Mouse (Mus musculus) intestine, postnatal 0 days (tissue): Measurements from ENCODE around the gene C9orf72. TPM values are rescaled to one million over a fixed set of nuclear protein-coding genes. Genes with fewer than 3 reads are reported as not detected.

Experiments used
- ATAC-seq: fragments of 200-750 bp; cut with Nextera tagmentation; 2 replicates; pipeline ENCODE4 v1.8.0; 2017; ENCODE audit warnings: mild to moderate bottlenecking, moderate TSS enrichment, moderate library complexity
- H3K27ac ChIP-seq: fragments of 300-500 bp; sonication (generic); 2 replicates; pipeline ENCODE4 v1.5.1; 2014; ENCODE audit warnings: mild to moderate bottlenecking, low read depth, low read length, moderate library complexity
- H3K27me3 ChIP-seq: fragments of 300-500 bp; sonication (generic); replicated peaks from 2 replicates; pipeline ENCODE4 v1.6.1; 2014; ENCODE audit warnings: low read length, mixed read lengths; ENCODE audit not compliant: control insufficient read depth, insufficient read depth
- H3K36me3 ChIP-seq: fragments of 300-500 bp; sonication (generic); 2 replicates; pipeline ENCODE4 v1.6.1; 2014; ENCODE audit warnings: mild to moderate bottlenecking, moderate library complexity; ENCODE audit not compliant: control insufficient read depth, insufficient read depth
- H3K4me1 ChIP-seq: fragments of 300-500 bp; sonication (generic); replicated peaks from 2 replicates; pipeline ENCODE4 v1.6.1; 2014; ENCODE audit warnings: antibody characterized with exemption, low read length, mixed read lengths; ENCODE audit not compliant: control insufficient read depth, insufficient read depth
- H3K4me2 ChIP-seq: fragments of 300-500 bp; sonication (generic); replicated peaks from 2 replicates; pipeline ENCODE4 v1.6.1; 2014; ENCODE audit warnings: low read depth, mild to moderate bottlenecking, moderate library complexity
- H3K4me3 ChIP-seq: fragments of 300-500 bp; sonication (generic); 2 replicates; pipeline ENCODE4 v1.5.1; 2014; ENCODE audit warnings: low read depth, low read length
- H3K9ac ChIP-seq: fragments of 300-500 bp; sonication (generic); 2 replicates; pipeline ENCODE4 v1.6.1; 2014; ENCODE audit warnings: mild to moderate bottlenecking, low read depth, low read length
- H3K9me3 ChIP-seq: fragments of 300-500 bp; sonication (generic); 2 replicates; pipeline ENCODE4 v1.6.1; 2016; ENCODE audit warnings: mixed run types; ENCODE audit not compliant: control insufficient read depth
- CTCF ChIP-seq: sonication (generic); IDR thresholded peaks from 2 replicates; pipeline ENCODE4 v1.5.1; 2016; ENCODE audit warnings: low read depth, mild to moderate bottlenecking, control low read depth, antibody characterized with exemption, moderate library complexity
- WGBS: fragments of 180-500 bp; shearing (Covaris S2); extraction: QIAGEN DNeasy Blood & Tissue Kit; methylation state at CpG from one replicate; pipeline ENCODE4 v1.1.7; 2014; 5-methylcytosine and 5-hydroxymethylcytosine counted together
- polyA plus RNA-seq: library from polyadenylated mRNA; unstranded; fragments of >200 nt; fragmentation: Nextera tagmentation; extraction: Ambion mirVana; gene quantifications from 2 replicates; pipeline ENCODE4 v1.2.1, GENCODE M21; 2015

Gene C9orf72
- polyA plus RNA-seq, 1 experiment from 2014 or later, result 10.1 TPM

DNA sequence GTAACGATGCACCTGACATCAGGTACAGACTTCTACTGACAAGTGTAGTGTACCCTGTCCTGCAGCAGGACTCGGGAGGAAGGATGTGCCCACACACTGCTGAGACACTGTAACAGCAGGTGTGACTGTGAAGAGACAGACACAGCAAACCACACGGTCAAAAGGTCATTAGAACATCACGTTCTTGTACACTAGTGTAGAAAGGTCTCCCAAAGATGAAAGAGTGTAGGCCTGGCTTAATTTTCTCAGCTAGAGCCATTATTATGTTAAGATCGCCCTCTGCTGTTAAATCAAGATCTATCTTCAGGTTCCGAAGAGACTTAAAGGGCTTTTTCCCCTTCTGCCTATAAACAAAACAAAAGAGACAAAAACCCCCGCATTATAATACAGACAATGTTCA is 33.2 kb downstream of the C9orf72 start:
- peak; percentile 67 for TF ChIP-seq CTCF
- WGBS, result 44% methylated on average over 7 of the region's 7 CpGs
- no peak overlapping the region for H3K27ac ChIP-seq

DNA sequence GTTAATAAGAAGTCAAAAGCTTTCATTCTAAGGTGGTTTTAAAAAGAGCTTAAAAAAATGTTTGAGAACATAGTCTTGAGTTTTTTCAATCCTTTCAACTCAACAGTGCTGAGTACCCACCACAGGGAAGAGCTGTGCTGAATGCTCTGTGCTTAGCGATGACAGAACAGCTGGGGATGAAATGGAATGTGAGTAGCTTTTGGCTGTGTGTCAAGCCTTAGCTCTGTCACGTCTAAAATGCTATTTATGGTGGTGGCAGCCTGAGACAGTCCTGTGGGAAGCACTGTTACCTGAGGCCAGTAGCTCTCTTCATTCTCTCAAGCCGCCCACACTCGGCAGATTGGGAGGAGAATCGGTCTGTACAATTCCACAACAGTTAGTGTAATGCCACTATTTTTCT is 36.2 kb downstream of the C9orf72 start:
- Histone ChIP-seq H3K9me3 (no peaks in the 10 kb centered on the region), H3K27me3 (no peaks in the 10 kb centered on the region), H3K9ac (no peak overlapping the region), H3K27ac (no peak overlapping the region), H3K4me2 (no peak overlapping the region), H3K36me3 (peaks cover 15% of the 10 kb centered on the region; the same call in 1 of the 2 replicates), H3K4me1 (no peaks in the 10 kb centered on the region), H3K4me3 (no peak overlapping the region)
- ATAC-seq, result no peak
- TF ChIP-seq CTCF, result no peak
- WGBS, result 80% methylated on average over 5 of the region's 5 CpGs

More for the DNA sequence above, 33.2 kb downstream of the C9orf72 start:
- Histone ChIP-seq H3K9ac (no peak overlapping the region), H3K9me3 (no peaks in the 10 kb centered on the region), H3K36me3 (peaks cover 26% of the 10 kb centered on the region; the same call in 1 of the 2 replicates), H3K4me3 (no peak overlapping the region), H3K27me3 (no peaks in the 10 kb centered on the region), H3K4me1 (no peaks in the 10 kb centered on the region), H3K4me2 (no peak overlapping the region)
- no peak for ATAC-seq

DNA sequence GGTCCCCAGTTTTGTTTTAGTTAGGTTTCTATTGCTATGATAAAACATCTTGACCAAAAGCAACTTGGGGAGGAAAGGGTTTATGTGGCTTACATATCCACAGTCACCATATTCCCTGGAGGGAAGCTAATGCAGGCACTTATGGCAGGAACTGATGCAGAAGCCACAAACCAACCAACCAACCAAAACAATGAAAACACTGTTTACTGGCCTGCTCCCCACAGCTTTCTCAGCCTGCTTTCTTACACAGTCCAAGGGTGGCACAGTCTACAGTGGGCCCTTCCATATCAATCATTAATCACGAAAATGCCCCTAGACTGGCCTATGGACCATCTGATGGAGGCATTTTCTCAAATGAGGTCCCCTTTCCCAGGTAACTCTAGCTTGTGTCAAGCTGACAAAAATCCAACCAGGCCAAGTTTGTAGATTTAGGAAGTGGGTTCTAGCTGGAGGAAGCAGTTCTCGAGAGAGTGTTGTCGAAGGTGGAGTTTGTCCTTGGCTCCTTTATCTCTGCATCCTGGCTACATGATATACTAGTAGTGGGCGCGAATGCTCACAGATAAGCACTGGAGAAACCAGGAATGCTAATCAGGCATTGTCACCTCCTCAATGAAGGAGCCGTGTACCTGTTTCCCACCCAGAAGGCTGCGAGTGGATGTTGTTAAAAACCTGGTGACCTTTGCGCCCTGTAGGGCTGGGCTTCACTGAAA is 38.2 kb downstream of the C9orf72 start:
- no peak for ATAC-seq
- Histone ChIP-seq H3K9ac (no peak overlapping the region), H3K4me3 (no peak overlapping the region), H3K4me2 (no peak overlapping the region), H3K27ac (no peak overlapping the region), H3K36me3 (0 out of 2 replicates have a peak, but pooled peaks cover 6% of the 10 kb centered on the region), H3K27me3 (no peaks in the 10 kb centered on the region), H3K9me3 (no peaks in the 10 kb centered on the region), H3K4me1 (no peaks in the 10 kb centered on the region)
- TF ChIP-seq CTCF, result no peak
- 53% methylated on average over 8 of the region's 8 CpGs for WGBS

DNA sequence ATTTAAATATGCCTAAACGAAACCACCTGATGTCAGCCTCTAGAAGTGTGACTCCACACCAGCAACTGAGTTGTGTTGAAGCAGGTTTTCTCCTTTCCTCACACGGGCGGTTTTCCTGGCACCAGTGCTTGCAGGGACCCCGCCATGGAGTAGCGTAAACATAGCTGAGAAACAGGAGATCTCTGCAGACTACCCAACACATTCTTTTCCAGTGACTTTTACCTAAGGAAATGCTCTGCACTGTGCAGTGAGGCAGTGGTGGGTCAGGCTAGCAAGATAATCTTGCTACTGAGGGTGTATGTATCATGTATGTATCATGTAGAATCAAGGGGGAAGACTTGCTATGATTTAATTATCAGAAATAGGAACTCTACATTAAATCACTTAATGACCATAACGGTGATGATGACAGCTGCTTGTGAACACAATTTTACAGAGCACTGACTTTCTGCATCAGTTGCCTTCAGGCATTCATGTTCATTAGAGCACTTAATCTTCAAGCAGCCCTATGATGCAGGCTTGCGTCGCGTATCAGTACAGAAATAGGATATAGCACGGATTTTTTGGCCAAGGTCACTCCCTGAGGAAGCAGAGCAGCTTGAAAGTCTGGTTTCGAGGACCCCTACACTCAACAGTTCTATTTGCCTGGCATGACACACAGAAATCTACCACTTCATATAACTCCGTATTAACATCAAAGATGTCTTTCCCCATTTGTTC is 47.9 kb downstream of the C9orf72 start:
- Histone ChIP-seq H3K27ac (no peak overlapping the region), H3K9me3 (no peaks in the 10 kb centered on the region), H3K4me2 (no peak overlapping the region), H3K4me3 (no peak overlapping the region), H3K4me1 (no peaks in the 10 kb centered on the region), H3K9ac (no peak overlapping the region), H3K27me3 (no peaks in the 10 kb centered on the region), H3K36me3 (no peaks in the 10 kb centered on the region)
- WGBS, result 76% methylated on average over 12 of the region's 12 CpGs
- ATAC-seq, result no peak
- no peak for TF ChIP-seq CTCF

DNA sequence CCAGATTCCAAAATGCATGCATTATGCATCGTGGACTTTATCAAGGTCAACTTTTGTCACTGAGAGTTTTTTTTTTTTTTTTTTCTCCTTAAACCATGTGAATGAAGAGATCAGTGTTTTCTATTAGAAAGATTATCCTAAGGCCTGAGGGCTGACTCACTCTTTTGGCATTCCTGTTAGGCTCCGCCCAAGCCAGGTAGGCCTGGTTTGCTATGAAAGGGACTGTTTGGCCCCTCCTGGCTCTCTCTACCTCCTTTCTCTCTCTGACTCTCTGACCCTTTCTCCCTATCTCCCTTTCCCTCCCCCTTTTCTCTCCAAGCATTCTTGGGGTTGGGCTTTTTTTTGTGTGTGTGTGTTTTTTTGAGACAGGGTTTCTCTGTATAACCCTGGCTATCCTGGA is 50.4 kb downstream of the C9orf72 start:
- Histone ChIP-seq H3K9ac (no peak overlapping the region), H3K36me3 (no peaks in the 10 kb centered on the region; the same call in 1 of the 2 replicates), H3K4me3 (no peak overlapping the region), H3K4me2 (no peak overlapping the region), H3K9me3 (no peaks in the 10 kb centered on the region), H3K27me3 (no peaks in the 10 kb centered on the region), H3K4me1 (no peaks in the 10 kb centered on the region), H3K27ac (no peak overlapping the region)
- no peak for TF ChIP-seq CTCF
- ATAC-seq, result no peak
- 70% methylated on average over 2 of the region's 2 CpGs for WGBS

DNA sequence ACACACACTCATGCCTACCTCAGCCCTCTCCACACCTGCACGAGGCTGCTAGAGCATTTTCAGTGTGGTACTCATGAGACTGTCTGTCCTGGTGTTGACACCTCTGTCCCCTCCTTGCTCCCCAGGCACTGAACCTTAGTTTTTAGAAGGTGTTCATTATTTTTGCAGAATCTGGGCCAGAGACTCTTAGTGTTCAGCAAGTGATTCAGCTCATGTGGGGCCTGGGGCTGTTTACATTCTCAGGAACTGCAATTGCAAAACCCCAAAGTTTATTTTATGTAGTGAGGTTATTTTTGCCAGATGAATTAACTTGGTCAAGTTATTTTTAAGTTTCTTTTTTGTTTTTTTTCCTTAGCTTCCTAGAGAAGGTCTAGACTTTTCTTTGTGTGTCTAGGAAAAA is 52.4 kb downstream of the C9orf72 start:
- no peaks in the 10 kb centered on the region; the same call in 1 of the 2 replicates for H3K36me3 ChIP-seq
- no peaks in the 10 kb centered on the region for H3K9me3 ChIP-seq
- H3K4me1 ChIP-seq, result no peaks in the 10 kb centered on the region
- no peak overlapping the region for H3K9ac ChIP-seq
- ATAC-seq, result no peak
- no peak overlapping the region for H3K27ac ChIP-seq
- 78% methylated on average over 1 of the region's 1 CpGs for WGBS
- no peak overlapping the region for H3K4me3 ChIP-seq
- no peaks in the 10 kb centered on the region for H3K27me3 ChIP-seq
- no peak for TF ChIP-seq CTCF
- no peak overlapping the region for H3K4me2 ChIP-seq
